Mouse (Mus musculus) midbrain, embryonic 16.5 days (tissue): ENCODE results near the gene Col18a1. TPM values are rescaled to one million over a fixed set of nuclear protein-coding genes. Genes with fewer than 3 reads are reported as not detected.

Experiments
- ATAC-seq: fragments of 200-750 bp; cut with Nextera tagmentation; 2 replicates; pipeline ENCODE4 v1.8.0; 2017; ENCODE audit warnings: moderate TSS enrichment
- H3K27ac ChIP-seq: fragments of 300-500 bp; sonication (generic); 2 replicates; pipeline ENCODE4 v1.5.1; 2014; ENCODE audit warnings: mild to moderate bottlenecking, low read length, mixed read lengths
- H3K27me3 ChIP-seq: fragments of 300-500 bp; sonication (generic); 2 replicates; pipeline ENCODE4 v1.6.1; 2014; ENCODE audit warnings: low read depth, low read length, mixed read lengths; ENCODE audit not compliant: control insufficient read depth, insufficient read depth
- H3K36me3 ChIP-seq: fragments of 300-500 bp; sonication (generic); 2 replicates; pipeline ENCODE4 v1.6.1; 2014; ENCODE audit warnings: mild to moderate bottlenecking, low read length, moderate library complexity, mixed read lengths; ENCODE audit not compliant: control insufficient read depth, insufficient read depth
- H3K4me1 ChIP-seq: fragments of 300-500 bp; sonication (generic); 2 replicates; pipeline ENCODE4 v1.6.1; 2014; ENCODE audit warnings: mild to moderate bottlenecking, low read length, mixed read lengths; ENCODE audit not compliant: control insufficient read depth, insufficient read depth
- H3K4me2 ChIP-seq: fragments of 300-500 bp; sonication (generic); 2 replicates; pipeline ENCODE4 v1.6.1; 2014; ENCODE audit warnings: mild to moderate bottlenecking, low read length, mixed read lengths
- H3K4me3 ChIP-seq: fragments of 300-500 bp; sonication (generic); 2 replicates; pipeline ENCODE4 v1.5.1; 2014; ENCODE audit warnings: low read depth, mild to moderate bottlenecking, low read length, moderate library complexity, mixed read lengths
- H3K9ac ChIP-seq: fragments of 300-500 bp; sonication (generic); 2 replicates; pipeline ENCODE4 v1.6.1; 2014; ENCODE audit warnings: low read depth, low read length, mixed read lengths
- H3K9me3 ChIP-seq: fragments of 300-500 bp; sonication (generic); replicated peaks from 2 replicates; pipeline ENCODE4 v1.6.1; 2014; ENCODE audit warnings: mild to moderate bottlenecking, low read length, mixed read lengths; ENCODE audit not compliant: control insufficient read depth, poor library complexity, severe bottlenecking
- WGBS: fragments of 180-500 bp; shearing (Covaris S2); extraction: QIAGEN DNeasy Blood & Tissue Kit; methylation state at CpG from one replicate; pipeline ENCODE4 v1.1.7; 2014; 5-methylcytosine and 5-hydroxymethylcytosine counted together
- polyA plus RNA-seq: library from polyadenylated mRNA; unstranded; fragments of >200 nt; fragmentation: Nextera tagmentation; extraction: Ambion mirVana; gene quantifications from 2 replicates; pipeline ENCODE4 v1.2.1, GENCODE M21; 2015

Gene Col18a1
- polyA plus RNA-seq, 1 experiment from 2014 or later: 20.4 TPM

DNA sequence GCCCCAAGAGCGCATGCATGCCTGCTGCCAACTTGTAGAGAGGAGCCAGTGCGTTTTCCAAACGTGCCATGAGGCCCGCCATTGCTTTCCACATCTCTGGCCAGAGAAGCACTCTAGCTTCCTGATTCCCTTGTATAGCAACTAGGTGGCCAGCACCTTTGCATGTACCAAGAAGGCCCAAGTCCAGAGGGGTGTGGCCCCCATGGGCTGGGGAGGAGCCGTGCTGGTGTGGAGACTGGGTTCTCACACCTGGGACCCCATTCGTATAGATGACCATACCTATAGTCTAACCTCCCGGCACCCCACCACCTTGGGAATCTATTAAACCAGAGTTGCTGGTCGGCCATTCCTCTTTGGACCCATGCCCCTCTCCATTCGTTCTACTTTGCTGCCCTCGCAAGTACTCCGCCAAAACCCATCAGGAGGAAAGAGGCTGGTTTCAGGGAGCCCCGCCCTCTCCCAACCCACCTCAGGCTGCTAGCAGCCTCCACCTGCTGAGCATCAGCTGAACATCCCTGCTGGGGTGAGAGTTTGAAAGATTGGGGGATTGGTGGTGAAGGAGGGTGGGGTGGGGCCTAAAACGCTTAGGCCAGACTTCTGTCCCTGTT lies 134.5 kb downstream of the Col18a1 start, which contains the start of gene Slc19a1:
Gene Slc19a1 (plus strand): TSS at position 474 of the 608 bp plus-strand sequence.
- peak; percentile 4 for ATAC-seq
- no peaks in the 10 kb centered on the region; the same call in 1 of the 2 replicates for H3K9me3 ChIP-seq
- 36% methylated on average over 13 of the region's 13 CpGs for WGBS
- H3K4me1 ChIP-seq: peaks cover 14% of the 10 kb centered on the region
- peak within 1 kb of the TSS; percentile 88 for H3K9ac ChIP-seq
- H3K4me2 ChIP-seq: peak within 1 kb of the TSS; percentile 75
- H3K4me3 ChIP-seq: peak within 1 kb of the TSS; percentile 59
- no peaks in the 10 kb centered on the region for H3K27me3 ChIP-seq
- H3K27ac ChIP-seq: peak within 1 kb of the TSS; percentile 81
- no peaks in the 10 kb centered on the region for H3K36me3 ChIP-seq

DNA sequence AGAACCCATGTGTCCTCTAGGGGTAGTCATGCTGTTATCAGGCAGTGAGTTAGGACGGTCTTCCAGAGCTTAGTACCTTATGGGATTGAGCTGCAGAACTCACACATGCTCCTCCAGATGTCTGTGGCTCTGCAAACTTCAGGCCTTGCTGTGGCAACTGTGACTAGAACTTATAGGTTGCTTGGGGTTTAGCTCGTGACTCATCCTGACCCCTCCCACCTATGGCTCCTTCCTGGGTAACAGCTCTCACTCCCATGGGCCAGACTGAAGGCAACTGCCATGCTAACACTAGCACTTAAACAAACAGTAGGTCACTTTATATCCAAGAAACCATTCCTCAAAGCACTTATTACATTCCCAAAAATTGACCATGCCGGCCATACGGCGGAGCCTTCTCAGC lies 135.7 kb downstream of the Col18a1 start:
- Histone ChIP-seq H3K27me3 (no peaks in the 10 kb centered on the region), H3K4me3 (no peak overlapping the region), H3K27ac (no peak overlapping the region), H3K9ac (no peak overlapping the region), H3K9me3 (no peaks in the 10 kb centered on the region; the same call in 1 of the 2 replicates), H3K4me2 (no peak overlapping the region), H3K36me3 (no peaks in the 10 kb centered on the region), H3K4me1 (peaks cover 14% of the 10 kb centered on the region)
- ATAC-seq: no peak
- WGBS: 91% methylated on average over 5 of the region's 5 CpGs

DNA sequence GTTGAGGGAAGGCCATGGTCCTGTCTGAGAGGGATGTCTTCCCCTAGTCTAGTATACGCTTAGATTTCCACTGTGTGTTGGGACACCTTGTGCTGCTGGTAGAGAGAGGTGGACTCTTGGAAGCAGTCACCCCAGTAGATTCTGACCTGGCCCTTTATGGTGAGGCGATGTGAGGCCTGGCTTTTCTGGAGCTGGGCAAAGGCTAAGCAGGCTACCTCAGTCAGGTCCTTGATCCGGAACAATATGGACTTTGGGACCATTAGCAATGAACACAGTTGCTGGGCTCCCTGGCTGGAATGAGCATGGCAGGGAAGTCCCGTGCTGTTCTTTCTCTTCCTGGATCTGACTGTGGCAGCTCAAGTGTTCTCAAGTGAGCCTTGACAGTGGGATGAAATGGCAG lies 136.6 kb downstream of the Col18a1 start:
- Histone ChIP-seq H3K4me1 (peaks cover 7% of the 10 kb centered on the region), H3K9me3 (no peaks in the 10 kb centered on the region; the same call in 1 of the 2 replicates), H3K27ac (no peak overlapping the region), H3K4me3 (no peak overlapping the region), H3K36me3 (no peaks in the 10 kb centered on the region), H3K4me2 (no peak overlapping the region), H3K27me3 (no peaks in the 10 kb centered on the region), H3K9ac (no peak overlapping the region)
- WGBS: 89% methylated on average over 4 of the region's 4 CpGs
- ATAC-seq: no peak

DNA sequence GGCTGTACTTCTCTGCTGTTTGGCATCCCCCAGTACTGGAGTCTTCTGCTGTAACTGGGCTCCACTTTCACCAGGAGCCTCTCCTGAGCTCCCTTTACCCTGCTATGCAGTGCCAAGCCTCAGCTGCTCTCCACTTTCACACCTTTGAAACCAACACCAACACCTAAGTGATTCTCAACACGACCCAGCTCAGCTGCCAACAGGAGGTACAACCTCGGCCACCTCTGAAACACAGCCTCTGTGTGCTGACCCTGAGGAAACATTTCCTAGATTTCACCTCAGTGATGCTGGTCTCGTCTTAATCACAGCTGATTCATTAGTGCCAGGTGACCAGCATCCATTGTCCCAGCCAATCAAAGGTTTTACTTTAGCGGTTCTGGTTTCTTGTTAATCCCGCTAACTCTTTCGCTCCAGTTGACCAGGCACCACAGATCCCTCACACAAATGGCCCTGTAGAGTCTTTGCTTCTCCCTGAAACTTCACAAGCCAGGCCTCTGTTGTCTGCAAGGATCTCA lies 137.5 kb downstream of the Col18a1 start:
- no peak overlapping the region for H3K27ac ChIP-seq
- WGBS: 80% methylated on average over 6 of the region's 6 CpGs
- H3K9ac ChIP-seq: no peak overlapping the region
- no peak for ATAC-seq
- no peaks in the 10 kb centered on the region for H3K27me3 ChIP-seq
- no peak overlapping the region for H3K4me2 ChIP-seq
- no peaks in the 10 kb centered on the region; the same call in 1 of the 2 replicates for H3K9me3 ChIP-seq
- no peaks in the 10 kb centered on the region; the same call in 1 of the 2 replicates for H3K4me1 ChIP-seq
- H3K4me3 ChIP-seq: no peak overlapping the region
- H3K36me3 ChIP-seq: no peaks in the 10 kb centered on the region

DNA sequence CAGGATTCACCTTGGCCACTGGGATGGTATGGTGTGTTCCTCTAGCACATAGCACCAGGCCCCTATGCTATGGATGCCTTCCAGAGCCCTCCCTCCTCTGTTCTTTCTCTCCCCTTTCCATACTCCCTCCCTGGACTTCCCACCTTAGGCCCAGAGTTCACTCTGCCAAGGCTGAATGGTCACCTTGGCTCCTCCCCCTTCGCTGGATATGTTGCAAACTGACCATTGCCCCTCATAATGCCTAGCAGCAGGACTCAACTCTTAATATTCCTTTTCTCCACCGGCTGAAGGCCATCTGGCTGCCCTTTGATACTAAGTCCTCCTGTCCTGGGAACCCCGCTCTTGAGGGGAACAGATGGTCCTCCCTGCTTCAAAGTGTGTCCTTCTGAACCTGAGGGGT lies 139.4 kb downstream of the Col18a1 start:
- no peak for ATAC-seq
- H3K4me3 ChIP-seq: no peak overlapping the region
- 76% methylated on average over 3 of the region's 3 CpGs for WGBS

DNA sequence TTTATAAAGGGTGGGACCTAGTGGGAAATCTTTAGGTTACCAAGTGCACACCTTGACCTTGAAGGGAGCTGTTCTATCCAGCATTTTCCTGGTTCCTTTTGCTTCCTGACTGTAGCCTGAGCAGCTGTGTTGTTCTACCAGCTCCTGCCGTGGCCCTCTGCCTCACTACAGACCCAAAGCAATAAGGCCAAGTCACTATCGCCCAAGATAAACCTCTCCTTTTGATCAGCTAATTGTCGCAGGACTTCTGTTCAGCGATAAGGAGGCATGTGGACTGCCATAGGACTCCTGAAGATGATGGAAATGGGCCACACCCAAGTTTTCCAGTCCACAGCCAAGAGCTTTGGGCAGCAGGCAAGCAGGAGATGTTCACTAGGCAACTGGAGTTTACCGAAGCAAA lies 142.1 kb downstream of the Col18a1 start:
- Histone ChIP-seq H3K27ac (no peak overlapping the region), H3K9me3 (no peaks in the 10 kb centered on the region; the same call in 1 of the 2 replicates), H3K4me2 (no peak overlapping the region), H3K4me1 (no peaks in the 10 kb centered on the region), H3K36me3 (no peaks in the 10 kb centered on the region), H3K27me3 (no peaks in the 10 kb centered on the region), H3K4me3 (no peak overlapping the region), H3K9ac (no peak overlapping the region)
- WGBS: 83% methylated on average over 5 of the region's 5 CpGs
- no peak for ATAC-seq

More for the DNA sequence above, 139.4 kb downstream of the Col18a1 start:
- H3K9me3 ChIP-seq: no peaks in the 10 kb centered on the region; the same call in 1 of the 2 replicates
- H3K27me3 ChIP-seq: no peaks in the 10 kb centered on the region
- no peaks in the 10 kb centered on the region for H3K4me1 ChIP-seq
- no peak overlapping the region for H3K4me2 ChIP-seq
- no peak overlapping the region for H3K27ac ChIP-seq
- H3K9ac ChIP-seq: no peak overlapping the region
- no peaks in the 10 kb centered on the region for H3K36me3 ChIP-seq

DNA sequence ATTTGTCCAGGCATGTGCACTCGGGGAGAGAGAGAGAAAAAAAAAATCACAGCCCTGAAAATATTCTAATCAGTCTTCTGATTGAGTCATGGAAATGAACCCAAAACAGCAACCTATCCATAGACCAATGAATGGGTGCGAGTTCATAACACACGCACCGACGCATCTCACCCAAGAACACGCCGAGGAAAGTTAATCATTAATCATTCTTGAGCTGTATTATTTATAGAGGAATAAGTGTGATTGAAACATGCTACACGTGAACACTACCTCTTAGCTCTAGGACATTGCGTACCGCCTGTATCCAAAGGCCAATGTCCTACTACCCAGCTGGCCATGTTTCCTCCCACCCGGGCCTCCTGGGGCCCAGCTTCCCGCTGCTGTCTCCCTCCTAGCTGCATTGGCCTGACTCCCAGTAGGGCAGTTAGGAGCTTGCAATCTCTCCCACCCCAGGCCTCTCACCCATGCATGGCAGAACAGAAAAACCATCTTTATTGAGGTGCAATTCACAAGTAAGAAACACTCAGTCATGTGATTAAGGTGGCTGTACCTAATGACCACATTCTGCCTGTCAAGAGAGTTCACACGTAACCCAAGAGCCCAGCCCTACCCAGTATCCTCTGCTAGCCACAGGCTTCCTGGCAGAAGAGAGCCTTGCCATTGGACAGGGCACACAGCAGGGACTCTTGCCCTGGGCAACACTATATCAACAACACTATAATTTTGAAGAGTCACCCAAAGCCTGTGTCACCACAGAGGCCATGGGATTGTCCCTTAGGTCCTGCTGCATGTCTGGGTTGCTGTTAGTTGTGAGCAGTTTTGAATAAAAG lies 143.8 kb downstream of the Col18a1 start:
- Histone ChIP-seq H3K4me3 (no peak overlapping the region), H3K9ac (no peak overlapping the region), H3K4me2 (no peak overlapping the region), H3K4me1 (no peaks in the 10 kb centered on the region), H3K36me3 (no peaks in the 10 kb centered on the region), H3K27ac (no peak overlapping the region), H3K27me3 (no peaks in the 10 kb centered on the region), H3K9me3 (no peaks in the 10 kb centered on the region; the same call in 1 of the 2 replicates)
- no peak for ATAC-seq
- 86% methylated on average over 13 of the region's 13 CpGs for WGBS

DNA sequence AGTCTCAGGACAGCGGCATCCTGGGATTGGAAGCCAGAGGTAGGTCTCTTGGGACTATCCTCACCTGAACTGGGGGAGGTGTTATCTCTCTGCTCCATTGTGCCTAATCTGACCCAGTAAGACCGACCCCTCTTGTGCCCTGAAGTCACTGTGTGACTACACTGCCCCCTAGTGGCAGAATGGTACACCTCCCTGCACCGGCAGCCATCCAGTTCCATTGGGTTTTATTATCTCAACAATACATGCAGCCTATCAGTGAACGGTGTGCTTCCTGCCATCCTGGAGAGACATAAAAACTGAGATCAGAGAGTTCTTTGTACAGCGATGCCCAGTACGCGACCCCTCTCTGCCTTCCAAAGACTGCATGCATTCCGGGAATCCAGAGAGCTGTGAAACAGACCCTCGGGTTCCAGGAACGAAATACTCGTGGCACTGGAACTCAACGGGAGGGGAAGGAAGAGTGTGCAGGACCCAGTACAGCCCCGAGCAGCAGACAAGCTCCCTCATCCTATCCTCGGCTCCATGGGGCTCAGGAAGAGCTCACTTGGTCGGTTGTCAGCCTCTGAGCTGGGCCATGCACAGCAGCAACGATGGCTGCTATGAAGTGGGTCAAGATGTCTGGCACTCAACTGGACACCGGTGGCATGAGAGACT lies 144.8 kb downstream of the Col18a1 start:
- Histone ChIP-seq H3K9me3 (no peaks in the 10 kb centered on the region), H3K4me2 (0 out of 2 replicates have a peak overlapping the region, but pooled peaks have one; percentile 1), H3K9ac (no peak overlapping the region), H3K36me3 (no peaks in the 10 kb centered on the region), H3K4me3 (no peak overlapping the region), H3K4me1 (no peaks in the 10 kb centered on the region), H3K27ac (no peak overlapping the region), H3K27me3 (no peaks in the 10 kb centered on the region)
- 34% methylated on average over 17 of the region's 17 CpGs for WGBS
- peak; percentile 75 for ATAC-seq
